Mouse (Mus musculus): ENCODE data around the gene Oxtr.

Gene Oxtr

DNA sequence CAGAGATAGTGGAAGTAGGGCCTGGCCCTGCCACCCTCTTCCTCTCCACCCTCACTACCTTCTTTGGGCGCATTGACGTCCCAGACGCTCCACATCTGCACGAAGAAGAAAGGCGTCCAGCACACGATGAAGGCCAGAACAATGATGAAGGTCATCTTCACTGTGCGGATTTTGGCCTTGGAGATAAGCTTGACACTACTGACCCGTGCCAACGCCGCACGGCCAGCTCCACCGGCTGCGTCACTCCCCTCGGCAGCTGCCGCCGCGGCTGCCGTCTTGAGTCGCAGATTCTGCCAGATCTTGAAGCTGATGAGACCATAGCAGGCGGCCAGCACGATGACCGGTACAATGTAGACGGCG, 942 bp downstream of the Oxtr start:
- DNase-seq (ENCODE audit: low spot score): no peak

DNA sequence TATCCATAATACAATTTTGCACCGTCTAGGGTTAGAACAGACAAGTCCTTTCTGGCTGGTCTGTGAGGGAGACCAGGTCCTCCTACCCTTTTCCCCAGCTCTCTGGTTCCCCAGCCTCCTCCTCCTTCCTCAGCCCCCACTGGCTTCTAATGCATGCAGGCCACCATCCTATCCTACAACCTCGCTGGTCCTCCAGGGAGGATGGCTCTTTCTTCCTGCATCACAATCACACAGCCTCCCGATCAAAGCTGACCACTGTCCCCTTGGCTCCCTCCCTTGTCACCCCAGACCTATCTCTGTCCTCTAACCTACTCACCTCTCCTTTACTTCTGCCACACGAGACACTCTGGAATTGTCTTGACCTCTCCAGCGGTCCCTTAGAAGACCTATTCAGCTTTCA, 1.8 kb downstream of the Oxtr start:
- DNase-seq (ENCODE audit: low spot score): no peak

DNA sequence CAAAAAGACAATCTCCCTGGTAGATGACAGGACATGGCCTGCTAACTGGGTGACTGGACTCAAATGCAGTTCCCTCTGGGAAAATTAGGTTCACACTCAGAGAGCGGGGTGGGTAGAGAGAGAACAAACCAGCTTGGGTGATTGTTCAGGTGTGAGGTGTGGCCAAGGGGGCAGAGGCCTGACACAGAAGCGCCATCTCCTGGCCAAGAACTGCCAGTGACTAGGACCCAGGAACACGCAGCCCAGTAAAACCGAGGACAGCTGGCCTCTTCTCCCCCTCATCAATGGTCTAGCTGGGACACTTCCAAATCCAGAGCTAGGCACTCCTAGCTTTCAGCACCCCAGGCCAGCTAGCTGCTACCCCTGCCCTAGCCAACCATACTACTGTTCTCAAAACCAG, 5.4 kb downstream of the Oxtr start:
- DNase-seq (ENCODE audit: low spot score): no peak

DNA sequence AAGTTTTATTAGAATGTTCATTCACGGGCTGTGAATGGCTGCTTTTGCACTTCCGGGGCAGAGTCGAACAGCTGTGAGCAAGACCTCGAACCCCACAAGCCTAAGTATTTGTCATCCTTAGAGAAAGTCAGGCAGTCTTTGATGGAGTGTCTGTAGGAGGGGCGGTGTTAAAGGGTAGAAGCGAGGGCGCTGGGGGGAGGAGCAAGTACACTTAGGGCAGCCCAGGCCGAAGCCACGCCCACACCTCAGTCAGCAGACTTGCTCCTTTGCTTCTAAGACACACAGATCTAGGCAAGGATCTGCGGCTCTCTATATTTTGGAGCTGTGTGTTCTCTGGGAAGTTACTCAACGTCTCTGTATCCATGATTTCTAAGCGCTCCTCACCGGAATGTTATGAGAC, 9.9 kb downstream of the Oxtr start:
- no peak for DNase-seq (ENCODE audit: low spot score)

DNA sequence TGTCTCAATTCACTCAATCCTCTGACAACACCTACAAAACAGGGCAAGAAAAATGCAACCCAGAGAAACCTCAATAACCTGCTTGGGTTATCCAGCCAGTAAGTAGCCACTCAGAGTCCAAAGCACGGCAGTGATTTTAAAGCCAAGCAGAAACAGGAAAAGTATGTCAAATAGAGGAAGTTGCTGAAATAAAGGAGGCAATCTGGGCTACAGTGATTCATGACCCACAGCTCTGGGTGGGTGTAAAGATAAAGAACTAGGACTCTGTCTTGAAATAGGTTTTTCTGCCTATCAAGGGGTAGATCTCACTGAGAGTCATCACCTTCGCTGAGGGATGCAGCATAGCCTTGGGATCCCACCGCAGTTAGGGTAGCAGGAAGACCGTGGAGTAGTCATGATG, 18.1 kb downstream of the Oxtr start:
- DNase-seq (ENCODE audit: low spot score): no peak

DNA sequence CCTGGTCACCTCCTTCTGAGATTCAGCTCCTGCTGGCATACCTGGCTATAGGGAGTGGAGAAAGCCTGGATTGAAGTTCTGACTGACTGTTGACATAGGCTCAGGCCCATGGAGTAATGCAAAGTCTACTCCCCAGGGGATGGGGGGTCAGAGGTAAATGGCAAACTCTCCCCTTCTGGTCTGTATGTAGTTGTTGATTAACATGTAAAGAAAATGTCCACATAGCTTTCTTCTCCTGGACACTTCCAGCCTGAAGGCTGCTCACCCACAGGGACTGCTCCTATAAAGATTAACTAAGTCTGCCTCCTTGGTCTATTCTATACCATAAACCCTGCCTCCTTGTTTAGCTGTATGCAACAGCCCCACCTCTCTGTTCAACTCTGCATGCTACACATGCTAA, 23.7 kb downstream of the Oxtr start:
- DNase-seq (ENCODE audit: low spot score): no peak

DNA sequence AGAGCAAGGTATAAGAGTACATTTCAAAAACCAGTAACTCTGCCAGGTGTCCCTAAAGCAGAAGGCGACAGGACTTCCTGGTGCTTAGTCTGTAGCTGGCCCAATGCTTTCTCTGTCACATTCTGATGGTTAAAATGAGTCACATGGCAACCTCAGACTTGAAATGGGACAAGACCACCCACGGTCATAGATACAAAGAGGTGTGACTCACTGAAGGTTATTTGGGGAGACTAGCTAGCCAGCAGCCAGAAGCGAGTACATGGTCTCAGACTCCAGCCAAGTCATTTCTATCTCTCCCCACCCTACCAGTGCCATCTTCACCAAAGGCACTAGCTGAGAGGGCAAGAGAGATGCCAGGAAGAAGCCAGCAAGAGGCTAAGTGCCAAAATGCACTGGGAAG, 24.3 kb downstream of the Oxtr start:
- no peak for DNase-seq (ENCODE audit: low spot score)

DNA sequence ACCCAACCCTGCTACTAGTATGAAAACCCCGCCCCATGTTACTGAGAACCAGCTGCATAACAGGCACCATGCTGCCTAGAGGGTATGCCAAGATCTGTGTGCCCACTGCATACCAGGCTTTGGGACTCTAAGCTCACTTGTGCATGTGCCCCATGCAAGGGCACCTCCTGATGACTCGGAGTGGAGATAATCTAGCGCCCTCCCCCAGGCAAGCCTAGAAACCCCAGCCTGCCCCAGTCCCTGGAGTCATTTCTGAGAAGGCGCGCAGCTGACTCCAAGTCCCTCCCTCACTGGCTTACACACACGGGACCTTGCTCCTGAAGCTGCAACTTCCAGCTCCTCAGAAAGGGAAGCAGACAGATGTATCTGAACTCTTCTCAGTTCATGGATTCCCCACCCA, 26.4 kb downstream of the Oxtr start:
- no peak for DNase-seq (ENCODE audit: low spot score)

DNA sequence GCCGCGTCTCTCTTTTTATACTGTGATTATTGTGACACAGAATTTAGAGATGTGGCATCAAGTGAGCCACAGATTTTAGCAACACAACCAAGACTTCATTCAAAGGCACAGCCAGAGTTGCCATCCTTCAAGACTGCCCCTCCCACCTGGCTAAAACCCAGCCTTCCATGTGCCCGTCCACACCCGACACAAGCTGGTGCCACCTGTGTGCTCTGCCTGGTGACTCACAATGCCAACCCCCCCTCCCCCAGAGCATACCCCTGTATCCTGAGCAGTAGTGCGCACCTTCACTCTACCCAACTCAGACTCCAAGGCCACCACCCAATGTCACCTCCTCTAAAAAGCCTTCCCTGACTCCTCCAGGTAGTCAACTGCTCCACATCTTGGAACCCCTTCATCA, 28.3 kb downstream of the Oxtr start:
- no peak for DNase-seq (ENCODE audit: low spot score)

DNA sequence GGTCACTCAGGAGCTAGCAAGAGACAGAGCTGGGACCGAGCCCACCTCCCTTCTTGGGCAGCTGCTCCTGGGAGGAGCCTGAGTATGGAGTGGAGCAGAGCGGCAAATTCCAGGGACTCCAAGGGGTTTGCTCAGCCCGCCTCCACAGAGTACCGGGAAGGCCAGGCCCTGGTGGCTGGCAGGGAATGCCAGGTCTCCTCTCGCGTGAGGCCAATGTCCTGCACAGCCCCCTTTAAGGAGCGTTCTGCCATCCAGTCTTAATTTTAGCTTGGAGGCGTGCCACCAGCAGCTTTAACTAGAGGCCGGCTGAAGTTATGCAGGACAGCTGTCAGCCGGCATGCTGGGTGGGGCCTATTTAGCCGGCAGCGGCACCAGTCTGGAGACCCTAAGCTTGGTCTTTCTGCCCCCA, 30.4 kb downstream of the Oxtr start, which contains the start of gene Cav3:
Gene Cav3 (plus strand): TSS at position 165 of the 409 bp plus-strand sequence.
- no peak for DNase-seq (ENCODE audit: low spot score)

DNA sequence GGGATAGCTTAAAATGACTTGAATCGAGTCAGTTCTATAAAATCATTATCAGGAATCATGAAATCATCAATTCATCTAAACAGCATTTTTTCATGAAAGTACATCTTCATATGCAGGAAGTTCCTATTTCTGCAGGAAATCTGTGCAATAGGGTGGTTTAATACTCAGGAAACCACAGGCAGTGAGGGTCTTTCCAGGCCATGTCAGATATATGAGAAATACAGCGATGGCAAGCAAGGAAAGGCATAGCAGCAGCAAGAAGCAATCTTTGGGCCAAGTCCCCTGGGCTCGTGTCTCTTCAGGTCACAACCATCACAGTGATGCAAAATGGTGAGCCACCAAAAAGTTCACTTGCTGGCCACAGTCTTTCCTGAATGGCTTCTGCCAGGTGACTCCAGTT, 44.1 kb downstream of the Oxtr start:
- no peak for DNase-seq (ENCODE audit: low spot score)

DNA sequence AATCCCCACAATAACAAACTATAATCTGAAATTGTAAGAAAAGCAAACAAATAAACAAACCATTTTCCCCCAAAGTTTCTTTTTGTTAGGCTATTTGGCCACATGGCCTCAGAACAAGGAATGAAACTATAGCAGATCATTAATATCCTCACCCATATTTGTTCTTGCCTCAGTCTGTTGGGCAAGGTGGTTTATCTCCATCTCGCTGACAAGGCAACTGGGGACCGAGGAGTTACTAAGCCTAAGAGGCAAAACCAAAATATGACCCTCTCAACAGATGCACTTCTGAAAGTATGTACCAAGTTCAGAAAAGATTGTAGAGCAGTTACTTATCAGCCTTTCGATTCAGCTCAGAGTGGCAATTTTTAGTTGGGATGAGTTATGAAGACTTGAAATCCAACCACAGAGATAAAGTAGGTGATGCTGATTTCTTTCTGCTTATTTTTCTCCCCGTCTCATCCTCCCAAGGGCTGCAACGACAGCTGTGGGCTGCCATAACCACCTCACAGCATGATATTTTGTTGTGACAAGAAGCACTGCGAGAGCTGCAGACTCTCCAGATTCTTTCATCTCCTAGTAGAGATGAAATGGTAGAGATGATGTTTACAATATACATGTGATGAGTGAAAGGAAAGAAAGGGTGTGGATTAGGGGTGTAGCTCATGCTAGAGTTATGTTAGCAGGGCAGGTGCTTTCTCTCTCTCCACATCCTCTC, 63.6 kb downstream of the Oxtr start:
- no peak for DNase-seq (ENCODE audit: low spot score)

DNA sequence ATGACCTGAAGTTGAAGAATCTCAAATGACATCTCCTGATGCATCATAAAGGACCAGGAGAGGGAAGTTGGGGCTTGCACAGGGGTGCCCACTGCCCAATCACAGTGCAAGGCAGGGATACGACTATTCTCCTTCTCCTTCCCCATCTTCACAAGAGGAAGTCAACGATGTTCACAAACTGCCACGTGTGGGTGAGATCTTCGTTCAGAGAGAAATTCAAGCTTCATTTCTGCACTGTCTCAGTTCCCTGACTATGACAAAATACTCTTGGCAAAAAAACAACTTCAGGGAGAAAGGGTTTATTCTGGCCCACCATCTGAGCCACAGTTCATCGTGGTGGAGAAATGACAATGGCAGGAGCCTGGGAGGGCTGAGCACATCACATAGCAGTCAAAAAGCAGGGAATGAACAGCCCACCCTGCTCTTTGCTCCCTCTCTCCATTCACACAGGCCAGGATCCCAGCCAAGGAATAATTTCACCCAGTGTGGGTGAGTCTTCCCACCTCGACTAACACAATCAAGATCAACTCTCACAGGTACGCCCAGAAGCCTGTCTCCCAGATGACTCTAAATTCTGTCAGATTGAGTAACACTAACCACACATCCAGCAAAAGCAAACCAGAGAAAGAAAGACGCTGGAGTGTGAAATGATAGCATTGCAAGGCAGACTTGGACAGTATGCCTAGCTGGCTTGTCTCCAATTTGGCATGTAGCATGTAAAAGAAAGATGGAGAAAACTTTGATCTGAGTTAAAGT, 65.8 kb downstream of the Oxtr start:
- DNase-seq (ENCODE audit: low spot score): no peak
